Mouse (Mus musculus): ENCODE results near the gene Atp5e. TPM values are rescaled to one million over a fixed set of nuclear protein-coding genes. Genes with fewer than 3 reads are reported as not detected.

Atp5e gene
- polyA plus RNA-seq, 1 experiment from 2014 or later = 529 TPM

DNA sequence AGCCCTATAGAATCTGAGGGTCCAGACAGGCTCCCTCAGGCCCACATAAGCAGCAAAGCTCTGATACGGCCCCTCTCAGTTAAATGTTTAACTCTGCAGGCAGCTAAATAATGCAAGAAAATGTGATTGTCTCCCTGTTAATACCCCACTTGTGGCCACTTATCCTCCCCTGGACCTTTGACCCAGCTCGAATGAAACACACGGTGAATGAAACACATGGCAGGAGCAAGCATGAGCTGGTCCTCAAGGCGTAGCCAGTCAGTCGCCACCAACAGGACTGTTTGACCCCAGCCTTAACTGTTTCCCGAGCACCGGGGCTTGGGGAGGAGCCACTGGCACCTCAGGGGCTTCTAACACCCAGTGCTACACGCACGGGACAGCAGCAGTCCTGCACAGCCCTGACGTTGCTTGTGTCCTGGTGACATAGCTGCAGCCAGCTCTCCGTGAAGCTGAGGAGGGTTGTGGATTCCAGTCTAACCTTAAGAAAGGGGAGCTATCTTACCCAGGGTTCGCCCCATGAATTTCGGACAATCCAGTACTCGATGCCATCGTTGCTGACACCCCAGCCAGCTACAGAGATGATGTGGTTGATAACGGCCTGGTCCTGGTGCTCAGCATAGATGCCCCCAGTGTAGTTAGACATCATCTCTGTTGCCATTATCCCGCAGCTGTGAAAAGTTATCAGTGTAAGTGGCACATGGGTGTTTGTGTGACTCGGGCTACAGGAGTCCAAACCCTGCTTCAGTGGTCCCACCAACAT is 35.6 kb downstream of the Atp5e start:
- no peak overlapping the region for H3K9ac ChIP-seq (replicated peaks; ENCODE audit: low read depth, low read length)
- no peak overlapping the region for H3K4me3 ChIP-seq (replicated peaks; ENCODE audit: low read length)
- H3K4me2 ChIP-seq (ENCODE audit: low read length) = no peak overlapping the region
- H3K4me1 ChIP-seq (replicated peaks; ENCODE audit: control insufficient read depth, insufficient read depth, low read length) = no peaks in the 10 kb centered on the region
- peaks cover 23% of the 10 kb centered on the region for H3K36me3 ChIP-seq (ENCODE audit: control insufficient read depth, insufficient read depth)
- H3K27me3 ChIP-seq (replicated peaks; ENCODE audit: control insufficient read depth, insufficient read depth, low read length) = no peaks in the 10 kb centered on the region
- H3K9me3 ChIP-seq (ENCODE audit: control insufficient read depth, low read length) = no peaks in the 10 kb centered on the region
- 75% methylated on average over 18 of the region's 18 CpGs for WGBS
- no peak for ATAC-seq
- H3K27ac ChIP-seq (ENCODE audit: low read length) = no peak overlapping the region

DNA sequence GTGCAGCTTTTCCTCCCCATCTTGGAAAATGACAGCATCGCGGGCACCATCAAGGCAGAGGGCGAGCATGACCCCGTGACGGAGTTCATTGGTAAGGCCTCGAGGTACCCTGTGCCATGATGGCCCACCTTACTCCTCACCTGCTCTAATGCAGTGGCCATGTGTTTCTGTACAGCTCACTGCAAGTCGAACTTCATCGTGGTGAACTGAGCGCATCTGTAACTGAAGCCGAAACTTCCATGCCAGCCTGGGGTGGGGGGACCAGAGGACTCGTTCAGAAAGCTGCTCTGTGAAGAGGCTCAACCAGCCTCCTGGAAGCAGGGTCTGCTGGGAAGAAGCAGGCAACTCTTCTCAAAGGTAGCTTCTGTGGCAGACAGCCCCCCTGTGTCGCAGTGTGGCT is 37.0 kb downstream of the Atp5e start:
- no peaks in the 10 kb centered on the region for H3K4me1 ChIP-seq (replicated peaks; ENCODE audit: control insufficient read depth, insufficient read depth, low read length)
- no peak overlapping the region for H3K27ac ChIP-seq (ENCODE audit: low read length)
- 94% methylated on average over 12 of the region's 12 CpGs for WGBS
- no peaks in the 10 kb centered on the region for H3K27me3 ChIP-seq (replicated peaks; ENCODE audit: control insufficient read depth, insufficient read depth, low read length)
- H3K4me2 ChIP-seq (ENCODE audit: low read length) = no peak overlapping the region
- H3K4me3 ChIP-seq (replicated peaks; ENCODE audit: low read length) = no peak overlapping the region
- no peaks in the 10 kb centered on the region for H3K9me3 ChIP-seq (ENCODE audit: control insufficient read depth, low read length)
- H3K36me3 ChIP-seq (ENCODE audit: control insufficient read depth, insufficient read depth) = peaks cover 23% of the 10 kb centered on the region
- no peak for ATAC-seq
- no peak overlapping the region for H3K9ac ChIP-seq (replicated peaks; ENCODE audit: low read depth, low read length)

DNA sequence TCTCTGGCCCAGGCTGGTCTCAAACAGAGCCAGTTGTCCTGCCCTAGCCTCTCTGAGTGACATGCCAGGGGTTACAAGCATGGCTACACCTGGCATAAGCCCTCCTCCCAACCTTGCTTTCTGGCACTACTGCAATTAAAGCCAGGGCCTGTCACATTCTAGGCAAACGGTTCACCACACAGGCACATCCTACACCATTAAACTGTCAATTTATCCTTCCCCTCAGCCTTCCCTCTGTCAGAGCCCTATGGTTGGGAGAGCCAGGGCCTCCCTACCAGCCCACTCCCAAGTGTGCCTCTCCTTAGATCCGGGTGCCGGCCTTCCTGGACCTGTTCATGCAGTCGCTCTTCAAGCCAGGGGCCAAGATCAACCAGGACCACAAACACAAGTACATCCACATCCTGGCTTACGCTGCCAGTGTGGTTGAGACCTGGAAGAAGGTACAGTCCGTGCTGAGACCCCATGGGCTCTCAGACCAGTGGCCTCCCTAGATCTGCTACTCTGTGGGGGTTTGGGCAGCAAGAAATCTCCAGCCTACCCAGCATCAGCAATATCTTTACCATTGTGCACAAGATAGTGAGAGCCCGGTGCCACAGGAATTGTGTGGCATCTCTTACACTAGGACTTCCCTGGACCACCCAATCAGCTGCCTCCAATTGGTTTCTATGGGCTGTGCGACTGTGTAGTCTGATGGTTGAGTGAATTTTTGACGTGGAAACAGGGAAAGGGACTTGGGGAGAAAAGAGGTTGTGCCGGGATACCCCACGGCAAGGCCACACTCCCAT is 39.4 kb downstream of the Atp5e start:
- Histone ChIP-seq H3K9ac (replicated peaks; ENCODE audit: low read depth, low read length) (no peak overlapping the region), H3K27me3 (replicated peaks; ENCODE audit: control insufficient read depth, insufficient read depth, low read length) (no peaks in the 10 kb centered on the region), H3K4me3 (replicated peaks; ENCODE audit: low read length) (no peak overlapping the region), H3K4me2 (ENCODE audit: low read length) (no peak overlapping the region), H3K4me1 (replicated peaks; ENCODE audit: control insufficient read depth, insufficient read depth, low read length) (no peaks in the 10 kb centered on the region), H3K27ac (ENCODE audit: low read length) (no peak overlapping the region), H3K36me3 (ENCODE audit: control insufficient read depth, insufficient read depth) (peaks cover 23% of the 10 kb centered on the region), H3K9me3 (ENCODE audit: control insufficient read depth, low read length) (no peaks in the 10 kb centered on the region)
- no peak for ATAC-seq
- WGBS = 91% methylated on average over 11 of the region's 11 CpGs

DNA sequence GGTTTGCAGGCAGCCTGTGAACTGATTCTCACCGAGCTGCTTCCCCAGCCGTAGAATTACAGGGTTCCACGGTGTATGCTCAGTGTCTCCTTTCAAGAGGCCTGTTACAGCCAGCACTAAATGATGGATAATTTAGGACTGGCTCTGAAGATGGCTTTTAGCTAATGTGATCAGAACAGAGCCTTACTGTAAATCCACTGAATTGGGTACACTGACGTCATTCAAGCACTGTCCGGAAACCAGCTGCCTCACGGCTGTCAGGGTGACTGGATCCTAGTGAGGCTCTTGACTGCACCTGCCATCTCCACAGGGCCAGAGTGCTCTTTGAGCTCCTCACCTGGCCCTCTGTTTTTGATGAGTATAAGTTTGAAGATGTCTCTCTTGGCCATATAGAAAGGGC is 42.8 kb downstream of the Atp5e start:
- no peak overlapping the region for H3K27ac ChIP-seq (ENCODE audit: low read length)
- H3K4me1 ChIP-seq (replicated peaks; ENCODE audit: control insufficient read depth, insufficient read depth, low read length) = peaks cover 6% of the 10 kb centered on the region
- H3K9me3 ChIP-seq (ENCODE audit: control insufficient read depth, low read length) = no peaks in the 10 kb centered on the region
- H3K4me2 ChIP-seq (ENCODE audit: low read length) = no peak overlapping the region
- peaks cover 8% of the 10 kb centered on the region for H3K36me3 ChIP-seq (ENCODE audit: control insufficient read depth, insufficient read depth)
- H3K27me3 ChIP-seq (replicated peaks; ENCODE audit: control insufficient read depth, insufficient read depth, low read length) = no peaks in the 10 kb centered on the region
- WGBS = 80% methylated on average over 6 of the region's 6 CpGs
- ATAC-seq = no peak
- H3K9ac ChIP-seq (replicated peaks; ENCODE audit: low read depth, low read length) = no peak overlapping the region
- H3K4me3 ChIP-seq (replicated peaks; ENCODE audit: low read length) = no peak overlapping the region

DNA sequence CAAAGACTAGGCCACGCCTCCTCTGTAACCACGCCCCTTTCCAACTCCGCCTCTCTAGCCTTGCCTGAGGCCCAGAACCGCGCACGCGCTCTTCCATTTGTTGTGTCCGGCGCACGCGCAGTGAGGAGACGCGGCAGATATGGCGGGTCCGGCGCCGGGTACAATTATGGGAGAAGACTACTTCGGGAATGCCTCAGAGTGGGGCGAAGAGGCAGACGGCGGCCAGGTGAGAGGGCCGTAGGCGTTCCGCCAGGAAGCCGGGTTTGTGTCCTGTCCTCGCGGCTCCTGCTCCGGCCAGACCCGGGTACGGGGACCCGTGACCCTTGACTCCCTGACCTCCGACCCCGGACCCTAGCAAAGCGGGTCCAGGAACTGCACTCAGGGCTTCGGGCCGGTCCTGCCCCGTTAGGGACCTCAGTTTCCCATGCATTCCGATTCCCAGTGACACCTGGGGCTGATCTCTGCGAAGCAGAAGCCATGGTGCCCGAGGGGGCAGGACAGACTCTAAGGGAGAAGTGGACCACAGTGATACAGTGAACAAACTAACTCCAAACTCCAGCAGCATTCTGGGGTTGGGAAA is 48.1 kb downstream of the Atp5e start, which contains the start of gene Nelfcd:
Gene Nelfcd (plus strand): TSS at position 74 of the 580 bp plus-strand sequence.
- Histone ChIP-seq H3K9ac (replicated peaks; ENCODE audit: low read depth, low read length) (peak within 1 kb of the TSS; percentile 80), H3K9me3 (ENCODE audit: control insufficient read depth, low read length) (no peaks in the 10 kb centered on the region), H3K27me3 (replicated peaks; ENCODE audit: control insufficient read depth, insufficient read depth, low read length) (no peaks in the 10 kb centered on the region), H3K36me3 (ENCODE audit: control insufficient read depth, insufficient read depth) (no peaks in the 10 kb centered on the region), H3K4me2 (ENCODE audit: low read length) (peak within 1 kb of the TSS; percentile 96), H3K27ac (ENCODE audit: low read length) (no peak within 1 kb of the TSS), H3K4me1 (replicated peaks; ENCODE audit: control insufficient read depth, insufficient read depth, low read length) (peaks cover 9% of the 10 kb centered on the region), H3K4me3 (replicated peaks; ENCODE audit: low read length) (peak within 1 kb of the TSS; percentile 90)
- peak; percentile 96 for ATAC-seq
- under 1% methylated on average over 40 of the region's 40 CpGs for WGBS

DNA sequence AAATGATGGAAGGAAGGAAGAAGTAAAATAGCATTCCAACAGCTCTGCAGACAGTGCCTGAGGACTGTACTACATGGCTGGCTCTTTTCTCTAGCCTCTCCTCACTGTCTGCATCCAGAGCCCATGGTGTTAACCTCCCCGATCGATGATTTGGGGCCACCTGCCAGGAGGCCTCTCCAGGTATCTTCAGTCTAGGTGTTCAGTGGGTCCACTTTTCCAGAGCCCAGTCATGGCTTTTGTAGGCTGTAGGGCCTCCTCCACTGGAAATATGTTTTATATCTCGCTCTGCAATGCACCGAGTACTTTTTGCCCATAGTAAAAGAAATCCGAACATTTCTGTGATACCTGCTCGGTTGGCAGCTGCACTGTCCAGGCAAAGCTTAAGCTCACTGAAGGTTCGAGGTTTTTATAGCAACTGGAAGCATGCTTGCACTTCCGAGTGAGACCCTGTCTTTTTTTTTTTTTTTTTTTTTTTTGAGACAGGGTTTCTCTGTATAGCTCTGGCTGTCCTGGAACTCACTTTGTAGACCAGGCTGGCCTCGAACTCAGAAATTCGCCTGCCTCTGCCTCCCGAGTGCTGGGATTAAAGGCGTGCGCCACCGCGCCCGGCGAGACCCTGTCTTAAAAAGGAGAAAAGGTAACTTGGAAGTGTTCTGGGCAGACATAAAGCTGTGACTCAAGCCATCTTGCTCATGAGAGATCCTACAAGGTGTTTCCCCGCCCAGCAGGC is 48.7 kb downstream of the Atp5e start:
- Histone ChIP-seq H3K4me1 (replicated peaks; ENCODE audit: control insufficient read depth, insufficient read depth, low read length) (peaks cover 9% of the 10 kb centered on the region), H3K36me3 (ENCODE audit: control insufficient read depth, insufficient read depth) (no peaks in the 10 kb centered on the region), H3K27ac (ENCODE audit: low read length) (no peak overlapping the region), H3K9me3 (ENCODE audit: control insufficient read depth, low read length) (no peaks in the 10 kb centered on the region), H3K4me3 (replicated peaks; ENCODE audit: low read length) (peak overlapping the region; percentile 90), H3K27me3 (replicated peaks; ENCODE audit: control insufficient read depth, insufficient read depth, low read length) (no peaks in the 10 kb centered on the region), H3K9ac (replicated peaks; ENCODE audit: low read depth, low read length) (no peak overlapping the region), H3K4me2 (ENCODE audit: low read length) (peak overlapping the region; percentile 96)
- no peak for ATAC-seq
- WGBS = 58% methylated on average over 13 of the region's 18 CpGs

DNA sequence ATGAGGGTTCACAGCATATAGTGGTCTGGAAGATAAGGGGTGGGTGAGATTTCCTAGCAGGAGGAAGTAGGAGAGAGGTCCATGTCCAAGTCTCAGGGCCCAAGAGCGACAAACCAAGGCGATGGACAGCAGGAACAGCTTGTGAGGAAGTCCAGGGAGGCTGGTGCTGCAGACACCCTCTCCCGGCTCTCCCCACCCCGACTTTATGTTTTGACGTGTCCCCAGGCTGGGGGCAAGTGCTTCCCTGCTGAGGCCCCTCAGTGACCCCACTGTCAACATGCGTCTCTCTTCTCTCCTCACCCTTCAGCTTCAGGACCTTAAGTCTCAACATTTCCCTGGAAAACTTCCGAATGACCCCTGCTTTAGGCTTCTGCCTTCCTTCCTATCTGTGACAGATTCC is 50.8 kb downstream of the Atp5e start:
- Histone ChIP-seq H3K4me3 (replicated peaks; ENCODE audit: low read length) (no peak overlapping the region), H3K4me2 (ENCODE audit: low read length) (no peak overlapping the region), H3K27ac (ENCODE audit: low read length) (no peak overlapping the region), H3K9ac (replicated peaks; ENCODE audit: low read depth, low read length) (no peak overlapping the region), H3K27me3 (replicated peaks; ENCODE audit: control insufficient read depth, insufficient read depth, low read length) (no peaks in the 10 kb centered on the region), H3K4me1 (replicated peaks; ENCODE audit: control insufficient read depth, insufficient read depth, low read length) (peaks cover 9% of the 10 kb centered on the region), H3K36me3 (ENCODE audit: control insufficient read depth, insufficient read depth) (no peaks in the 10 kb centered on the region), H3K9me3 (ENCODE audit: control insufficient read depth, low read length) (no peaks in the 10 kb centered on the region)
- ATAC-seq = no peak
- 84% methylated on average over 7 of the region's 7 CpGs for WGBS
